Mouse (Mus musculus): ENCODE measurements at regions not wholly inside any gene's neighbourhood (a gene's known extent, or its start where the extent isn't known, plus 50 kb on each side); places are given as distances from the start of the nearest gene placed in this dataset.

DNA sequence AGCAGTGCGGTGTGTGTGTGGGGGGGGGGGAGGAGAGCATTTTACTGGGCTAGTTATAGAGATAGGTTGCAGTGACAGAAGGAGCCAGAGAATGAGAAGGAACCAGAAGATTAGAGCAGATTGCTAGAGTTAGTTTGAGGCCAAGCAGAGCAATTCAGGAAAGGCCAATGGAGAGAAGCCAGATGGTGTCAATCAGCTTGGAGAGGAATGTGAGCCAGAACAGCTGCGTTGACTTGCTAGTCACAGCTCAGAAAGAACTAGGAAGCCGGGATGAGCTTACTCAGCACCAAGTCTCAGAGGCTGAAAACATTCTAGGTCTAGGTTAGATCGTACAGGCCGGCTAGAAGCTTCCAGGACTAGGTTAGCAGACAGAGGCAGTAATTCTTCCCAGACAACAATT is 140.6 kb downstream of the Sp3 start:
- H3K4me2 ChIP-seq (ENCODE audit: insufficient read depth, low read depth, poor library complexity, severe bottlenecking), result no peak overlapping the region
- H3K9me3 ChIP-seq (replicated peaks; ENCODE audit: low read length), result peaks cover 5% of the 10 kb centered on the region
- H3K27me3 ChIP-seq (replicated peaks), result no peaks in the 10 kb centered on the region
- no peak overlapping the region for H3K27ac ChIP-seq (ENCODE audit: insufficient read depth, low read depth)
- no peaks in the 10 kb centered on the region for H3K79me2 ChIP-seq (replicated peaks; ENCODE audit: control insufficient read depth, extremely low read depth, insufficient read depth, poor library complexity, severe bottlenecking)
- in situ Hi-C loops (cut with MboI; ENCODE audit: low pct_ligation_motif_present, low pct_unique_long_range_greater_than_20kb, low sequenced_read_pairs) (no loop called here), dilution Hi-C loops (cut with MboI; ENCODE audit: extremely low pct_ligation_motif_present, extremely low pct_unique_long_range_greater_than_20kb, low sequenced_read_pairs) (no loop called here)
- peaks cover 14 to 36% of the 10 kb centered on the region in 2 experiments for H3K4me1 ChIP-seq (ENCODE audit: control insufficient read depth in 1 of 2, insufficient read depth in 2 of 2)
- no peak overlapping the region for H3K9ac ChIP-seq (ENCODE audit: insufficient read depth, low read depth)
- TF ChIP-seq TCF12 (IDR thresholded peaks at IDR 0.05; ENCODE audit: low read depth, low read length), result no peak
- TF ChIP-seq USF1 (IDR thresholded peaks at IDR 0.05; ENCODE audit: low read depth, low read length), result no peak
- no peak for TF ChIP-seq CHD2 (IDR thresholded peaks at IDR 0.05; ENCODE audit: low read length)
- TF ChIP-seq HCFC1 (IDR thresholded peaks at IDR 0.05; ENCODE audit: low read depth, low read length), result no peak
- no peak for TF ChIP-seq PAX5 (IDR thresholded peaks at IDR 0.05; ENCODE audit: low read length)
- TF ChIP-seq SMC3 (IDR thresholded peaks at IDR 0.05; ENCODE audit: low read depth, low read length), result no peak
- no peak for TF ChIP-seq IRF4 (IDR thresholded peaks at IDR 0.05; ENCODE audit: low read depth, low read length)
- no peak for TF ChIP-seq POLR2A (IDR thresholded peaks at IDR 0.05; ENCODE audit: low read depth, low read length)
- no peak for TF ChIP-seq ZC3H11A (IDR thresholded peaks at IDR 0.05; ENCODE audit: low read depth, low read length)
- no peak for TF ChIP-seq NELFE (IDR thresholded peaks at IDR 0.05; ENCODE audit: low read depth, low read length)
- TF ChIP-seq ZMIZ1 (IDR thresholded peaks at IDR 0.05; ENCODE audit: low read depth, low read length), result no peak
- TF ChIP-seq MEF2A (IDR thresholded peaks at IDR 0.05; ENCODE audit: borderline replicate concordance, low read depth, low read length), result no peak
- TF ChIP-seq EP300 (IDR thresholded peaks at IDR 0.05; ENCODE audit: low read length), result no peak
- no peak for TF ChIP-seq KAT2A (IDR thresholded peaks at IDR 0.05; ENCODE audit: insufficient replicate concordance, low read length)
- no peak for TF ChIP-seq UBTF (IDR thresholded peaks at IDR 0.05; ENCODE audit: low read depth, low read length)
- no peak for TF ChIP-seq JUN (IDR thresholded peaks at IDR 0.05; ENCODE audit: insufficient read depth, low read depth, low read length)
- DNase-seq (ENCODE audit: extremely low read depth), result no peak
- H3K4me3 ChIP-seq (replicated peaks in 1 of 3; ENCODE audit: low read depth in 2 of 3, low read length in 2 of 3, poor library complexity in 1 of 3), result no peak overlapping the region
- H3K36me3 ChIP-seq (replicated peaks in 1 of 2; ENCODE audit: control insufficient read depth in 1 of 2, insufficient read depth in 1 of 2, low read length in 1 of 2), result no peaks in the 10 kb centered on the region

DNA sequence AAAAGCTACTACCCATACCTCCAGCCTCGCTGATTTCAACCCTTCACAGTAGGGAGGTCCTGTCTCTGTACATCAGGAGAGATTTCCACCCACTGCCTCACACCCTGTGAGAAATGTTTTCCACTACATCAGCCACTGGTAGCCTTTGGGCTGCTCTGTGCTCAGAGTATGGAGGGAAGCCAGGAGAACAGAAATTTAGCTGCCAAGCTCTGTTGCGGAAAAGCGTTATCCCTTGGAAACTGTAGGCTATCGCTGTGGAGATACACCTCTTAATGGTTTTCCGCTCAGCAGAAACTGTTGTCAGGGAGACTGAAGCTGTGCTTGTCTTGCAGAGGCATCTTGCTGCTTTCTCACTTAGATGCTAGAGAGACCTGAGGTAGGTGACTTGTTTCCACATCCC is 138.9 kb downstream of the Sp3 start:
- Histone ChIP-seq H3K4me1 (ENCODE audit: control insufficient read depth in 1 of 2, insufficient read depth in 2 of 2) (peaks cover 17 to 42% of the 10 kb centered on the region in 2 experiments), H3K27ac (ENCODE audit: insufficient read depth, low read depth) (no peak overlapping the region), H3K36me3 (replicated peaks in 1 of 2; ENCODE audit: control insufficient read depth in 1 of 2, insufficient read depth in 1 of 2, low read length in 1 of 2) (no peaks in the 10 kb centered on the region), H3K9ac (ENCODE audit: insufficient read depth, low read depth) (no peak overlapping the region), H3K9me3 (replicated peaks; ENCODE audit: low read length) (peaks cover 5% of the 10 kb centered on the region), H3K4me2 (ENCODE audit: insufficient read depth, low read depth, poor library complexity, severe bottlenecking) (peak overlapping the region; percentile 0; the same call in 1 of the 2 replicates), H3K4me3 (replicated peaks in 1 of 3; ENCODE audit: low read depth in 2 of 3, low read length in 2 of 3, poor library complexity in 1 of 3) (no peak overlapping the region), H3K27me3 (replicated peaks) (no peaks in the 10 kb centered on the region), H3K79me2 (replicated peaks; ENCODE audit: control insufficient read depth, extremely low read depth, insufficient read depth, poor library complexity, severe bottlenecking) (no peaks in the 10 kb centered on the region)
- TF ChIP-seq MXI1 (IDR thresholded peaks at IDR 0.05; ENCODE audit: low read depth, low read length) (no peak), ZC3H11A (IDR thresholded peaks at IDR 0.05; ENCODE audit: low read depth, low read length) (no peak), ZMIZ1 (IDR thresholded peaks at IDR 0.05; ENCODE audit: low read depth, low read length) (no peak), NRF1 (IDR thresholded peaks at IDR 0.05; ENCODE audit: low read depth, low read length) (no peak), ZKSCAN1 (IDR thresholded peaks at IDR 0.05; ENCODE audit: borderline replicate concordance, low read depth, low read length) (no peak), GABPA (IDR thresholded peaks at IDR 0.05; ENCODE audit: insufficient replicate concordance, low read depth, low read length) (no peak), RCOR1 (conservative IDR thresholded peaks at IDR 0.05; ENCODE audit: low read depth, low read length) (no peak)
- in situ Hi-C loops (cut with MboI; ENCODE audit: low pct_ligation_motif_present, low pct_unique_long_range_greater_than_20kb, low sequenced_read_pairs) (no loop called here), dilution Hi-C loops (cut with MboI; ENCODE audit: extremely low pct_ligation_motif_present, extremely low pct_unique_long_range_greater_than_20kb, low sequenced_read_pairs) (no loop called here)
- DNase-seq (ENCODE audit: extremely low read depth), result no peak
